Mouse (Mus musculus): Measurements from ENCODE around the gene Hat1. TPM values are rescaled to one million over a fixed set of nuclear protein-coding genes. Genes with fewer than 3 reads are reported as not detected.

The Hat1 gene
- polyA plus RNA-seq, 1 experiment from 2014 or later, result 89.4 TPM

GRCm38 (mm10) chr2:71453161-71453916 is 64.6 kb downstream of the Hat1 start, which contains the start of gene Metap1d:
Metap1d (plus strand) TSS chr2:71453276.
- no peaks in the 10 kb centered on the region for H3K36me3 ChIP-seq
- H3K9ac ChIP-seq, result peak within 1 kb of the TSS; percentile 52
- H3K9me3 ChIP-seq, result no peaks in the 10 kb centered on the region
- H3K4me2 ChIP-seq (replicated peaks), result peak within 1 kb of the TSS; percentile 79
- ATAC-seq (ENCODE audit: low FRiP score, low read depth), result peak; percentile 97
- H3K4me3 ChIP-seq, result peak within 1 kb of the TSS; percentile 61
- no peak within 1 kb of the TSS for H3K27ac ChIP-seq
- no peaks in the 10 kb centered on the region for H3K4me1 ChIP-seq
- no peaks in the 10 kb centered on the region for H3K27me3 ChIP-seq (replicated peaks)
- WGBS, result under 1% methylated on average over 61 of the region's 61 CpGs

- no peak overlapping the region; the same call in 1 of the 2 replicates for H3K9ac ChIP-seq
Observed at GRCm38 (mm10) chr2:71453917-71454260, 65.1 kb downstream of the Hat1 start.

GRCm38 (mm10) chr2:71458624-71459023 is 69.9 kb downstream of the Hat1 start:
- Histone ChIP-seq H3K4me3 (no peak overlapping the region), H3K27ac (no peak overlapping the region), H3K4me2 (replicated peaks) (no peak overlapping the region), H3K9me3 (no peaks in the 10 kb centered on the region), H3K36me3 (no peaks in the 10 kb centered on the region), H3K9ac (no peak overlapping the region), H3K4me1 (no peaks in the 10 kb centered on the region; the same call in 1 of the 2 replicates), H3K27me3 (replicated peaks) (no peaks in the 10 kb centered on the region)
- ATAC-seq (ENCODE audit: low FRiP score, low read depth), result no peak
- WGBS, result 63% methylated on average over 13 of the region's 13 CpGs

More at GRCm38 (mm10) chr2:71453917-71454260, 65.1 kb downstream of the Hat1 start:
- Histone ChIP-seq H3K9me3 (no peaks in the 10 kb centered on the region), H3K4me1 (no peaks in the 10 kb centered on the region; the same call in 1 of the 2 replicates), H3K4me3 (peak overlapping the region; percentile 61), H3K27ac (no peak overlapping the region), H3K36me3 (no peaks in the 10 kb centered on the region), H3K4me2 (replicated peaks) (peak overlapping the region; percentile 79), H3K27me3 (replicated peaks) (no peaks in the 10 kb centered on the region)
- no peak for ATAC-seq (ENCODE audit: low FRiP score, low read depth)
- 47% methylated on average over 4 of the region's 4 CpGs for WGBS

DNA sequence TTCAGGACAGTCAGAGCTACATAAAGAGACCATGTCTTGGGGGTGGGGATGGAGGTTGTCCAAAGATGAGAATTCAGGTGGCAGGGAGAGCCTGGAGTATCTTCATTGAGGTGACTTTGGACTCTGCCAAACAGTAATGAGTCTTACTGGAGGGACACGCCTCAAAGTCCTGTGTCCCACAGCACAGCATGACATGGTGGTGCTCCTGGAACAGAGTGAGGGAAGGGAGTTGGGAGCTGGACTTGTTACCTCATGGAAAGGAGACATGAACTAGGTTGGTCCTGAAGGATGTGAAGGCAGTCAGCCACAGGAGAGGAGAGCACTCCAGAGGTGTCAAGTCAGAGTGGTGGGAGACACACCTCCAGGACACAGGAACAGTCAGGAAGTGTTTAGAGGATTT is 70.9 kb downstream of the Hat1 start:
- H3K4me1 ChIP-seq, result no peaks in the 10 kb centered on the region; the same call in none of the 2 replicates
- H3K9ac ChIP-seq, result no peak overlapping the region
- WGBS, result 88% methylated on average over 1 of the region's 1 CpGs
- H3K4me2 ChIP-seq (replicated peaks), result no peak overlapping the region
- no peaks in the 10 kb centered on the region for H3K27me3 ChIP-seq (replicated peaks)
- H3K36me3 ChIP-seq, result no peaks in the 10 kb centered on the region
- H3K27ac ChIP-seq, result no peak overlapping the region
- H3K9me3 ChIP-seq, result no peaks in the 10 kb centered on the region
- no peak overlapping the region for H3K4me3 ChIP-seq
- no peak for ATAC-seq (ENCODE audit: low FRiP score, low read depth)

DNA sequence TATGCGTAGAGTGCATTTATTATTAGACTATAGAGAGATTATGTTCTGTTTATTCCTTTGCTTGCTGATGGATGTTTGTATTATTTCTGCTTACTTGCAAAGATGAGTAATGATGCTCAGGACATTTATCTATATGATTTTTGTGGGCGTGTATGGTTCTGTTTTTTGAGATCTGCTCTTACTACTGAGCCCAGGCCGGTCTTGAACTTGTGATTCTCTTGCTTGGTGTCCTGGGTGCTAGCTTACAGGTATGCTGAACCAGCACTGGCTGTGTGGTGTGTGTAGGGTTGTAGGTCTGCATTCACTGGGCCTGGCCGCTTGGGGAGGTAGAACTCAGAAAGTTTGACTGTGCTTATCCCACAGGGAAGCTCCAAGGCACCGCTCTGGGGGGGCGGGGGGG is 72.4 kb downstream of the Hat1 start:
- Histone ChIP-seq H3K36me3 (no peaks in the 10 kb centered on the region), H3K9ac (no peak overlapping the region), H3K4me1 (peaks cover 3% of the 10 kb centered on the region), H3K27ac (no peak overlapping the region), H3K4me2 (replicated peaks) (no peak overlapping the region), H3K4me3 (no peak overlapping the region), H3K27me3 (replicated peaks) (no peaks in the 10 kb centered on the region), H3K9me3 (no peaks in the 10 kb centered on the region)
- 69% methylated on average over 6 of the region's 6 CpGs for WGBS
- no peak for ATAC-seq (ENCODE audit: low FRiP score, low read depth)

DNA sequence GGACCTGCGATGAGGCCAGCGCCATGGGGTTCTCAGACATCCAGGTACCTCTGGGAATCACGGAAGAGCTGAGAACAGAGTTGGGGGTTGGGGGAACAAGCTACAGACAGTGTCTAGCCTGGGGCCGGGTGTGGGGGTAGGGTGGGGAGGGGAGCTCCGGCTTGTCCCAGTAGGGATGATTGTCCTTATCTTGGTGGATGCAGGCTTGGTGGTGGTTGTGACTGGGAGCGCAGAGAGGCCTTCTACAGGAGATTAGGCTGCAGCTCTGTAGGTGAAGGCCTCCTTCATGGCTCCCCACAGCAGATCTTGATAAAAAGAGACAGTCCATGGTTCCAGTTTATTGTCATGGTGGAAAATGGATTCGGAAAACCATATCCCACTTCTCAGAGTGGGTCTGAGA is 72.8 kb downstream of the Hat1 start:
- Histone ChIP-seq H3K36me3 (no peaks in the 10 kb centered on the region), H3K27ac (no peak overlapping the region), H3K4me1 (peaks cover 5% of the 10 kb centered on the region), H3K9me3 (no peaks in the 10 kb centered on the region), H3K4me2 (replicated peaks) (no peak overlapping the region), H3K27me3 (replicated peaks) (no peaks in the 10 kb centered on the region), H3K4me3 (no peak overlapping the region), H3K9ac (no peak overlapping the region)
- WGBS, result 71% methylated on average over 7 of the region's 7 CpGs
- no peak for ATAC-seq (ENCODE audit: low FRiP score, low read depth)

DNA sequence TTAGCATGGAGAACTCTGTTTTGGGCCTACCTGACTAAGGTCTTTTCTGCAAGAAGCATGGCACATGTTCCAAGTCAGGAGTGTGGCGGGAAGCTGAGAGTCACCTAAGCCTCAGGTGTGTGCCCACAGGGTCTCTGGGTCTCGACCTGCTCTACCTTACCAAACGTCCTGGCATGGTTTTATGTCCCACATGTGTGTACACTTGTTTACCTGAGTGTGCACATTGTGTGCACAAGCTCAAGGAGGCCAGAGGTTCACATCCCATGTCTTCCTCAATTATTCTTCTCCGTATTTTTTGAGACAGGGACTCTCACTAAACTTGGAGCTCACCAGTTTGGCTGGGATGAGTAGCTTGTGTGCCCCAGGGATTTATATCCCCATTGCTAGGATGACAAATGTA is 73.3 kb downstream of the Hat1 start:
- Histone ChIP-seq H3K4me3 (no peak overlapping the region), H3K4me1 (peaks cover 5% of the 10 kb centered on the region), H3K27ac (no peak overlapping the region), H3K9me3 (no peaks in the 10 kb centered on the region), H3K9ac (no peak overlapping the region), H3K4me2 (replicated peaks) (no peak overlapping the region), H3K36me3 (no peaks in the 10 kb centered on the region), H3K27me3 (replicated peaks) (no peaks in the 10 kb centered on the region)
- no peak for ATAC-seq (ENCODE audit: low FRiP score, low read depth)
- 82% methylated on average over 4 of the region's 4 CpGs for WGBS

DNA sequence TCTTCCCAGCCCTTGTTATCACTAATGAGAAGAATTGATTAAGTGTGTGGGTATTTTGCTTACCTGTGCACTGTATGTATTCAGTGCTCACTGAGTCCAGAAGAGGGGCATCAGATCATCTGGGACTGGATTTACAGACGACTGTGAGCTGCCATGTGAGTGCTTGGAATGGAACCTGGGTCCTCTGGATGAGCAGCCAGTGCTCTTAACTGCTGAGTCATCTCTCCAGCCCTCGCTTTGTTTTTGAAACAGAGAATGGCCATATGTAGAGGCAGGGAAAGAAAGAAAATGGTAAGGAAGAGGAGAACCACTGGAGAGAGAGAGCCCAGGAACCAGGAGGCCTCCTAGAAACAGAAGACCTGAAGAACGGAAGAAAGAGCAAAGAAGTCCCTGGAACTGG is 73.8 kb downstream of the Hat1 start:
- 79% methylated on average over 3 of the region's 3 CpGs for WGBS
- no peak for ATAC-seq (ENCODE audit: low FRiP score, low read depth)
- Histone ChIP-seq H3K9ac (no peak overlapping the region), H3K4me2 (replicated peaks) (no peak overlapping the region), H3K4me1 (peaks cover 5% of the 10 kb centered on the region), H3K4me3 (no peak overlapping the region), H3K9me3 (no peaks in the 10 kb centered on the region), H3K36me3 (no peaks in the 10 kb centered on the region), H3K27me3 (replicated peaks) (no peaks in the 10 kb centered on the region), H3K27ac (no peak overlapping the region)

DNA sequence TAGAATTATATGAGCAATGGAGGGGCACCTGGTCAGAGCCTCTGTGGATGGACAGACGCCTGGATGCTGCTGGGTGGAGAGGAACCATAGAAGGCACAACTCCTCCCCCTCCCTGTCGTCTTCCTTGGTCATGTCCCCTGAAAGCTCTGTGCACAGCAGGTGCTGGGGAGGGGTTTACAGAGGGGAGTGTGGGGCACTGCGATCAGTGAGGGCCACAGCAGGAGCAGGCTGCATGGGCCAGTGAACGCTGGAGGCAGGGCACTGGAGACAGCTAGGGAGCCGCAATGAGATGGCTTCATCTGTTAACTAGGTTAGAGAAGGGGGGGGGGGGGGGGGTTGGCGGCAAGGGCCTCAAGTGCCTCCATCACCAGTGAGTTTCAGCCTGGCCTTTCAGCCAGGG is 77.3 kb downstream of the Hat1 start:
- WGBS, result 9% methylated on average over 6 of the region's 6 CpGs
- Histone ChIP-seq H3K9me3 (no peaks in the 10 kb centered on the region), H3K27ac (no peak overlapping the region), H3K9ac (no peak overlapping the region), H3K4me3 (no peak overlapping the region), H3K27me3 (replicated peaks) (no peaks in the 10 kb centered on the region), H3K36me3 (no peaks in the 10 kb centered on the region), H3K4me2 (replicated peaks) (no peak overlapping the region), H3K4me1 (peaks cover 5% of the 10 kb centered on the region; the same call in 1 of the 2 replicates)
- ATAC-seq (ENCODE audit: low FRiP score, low read depth), result no peak

DNA sequence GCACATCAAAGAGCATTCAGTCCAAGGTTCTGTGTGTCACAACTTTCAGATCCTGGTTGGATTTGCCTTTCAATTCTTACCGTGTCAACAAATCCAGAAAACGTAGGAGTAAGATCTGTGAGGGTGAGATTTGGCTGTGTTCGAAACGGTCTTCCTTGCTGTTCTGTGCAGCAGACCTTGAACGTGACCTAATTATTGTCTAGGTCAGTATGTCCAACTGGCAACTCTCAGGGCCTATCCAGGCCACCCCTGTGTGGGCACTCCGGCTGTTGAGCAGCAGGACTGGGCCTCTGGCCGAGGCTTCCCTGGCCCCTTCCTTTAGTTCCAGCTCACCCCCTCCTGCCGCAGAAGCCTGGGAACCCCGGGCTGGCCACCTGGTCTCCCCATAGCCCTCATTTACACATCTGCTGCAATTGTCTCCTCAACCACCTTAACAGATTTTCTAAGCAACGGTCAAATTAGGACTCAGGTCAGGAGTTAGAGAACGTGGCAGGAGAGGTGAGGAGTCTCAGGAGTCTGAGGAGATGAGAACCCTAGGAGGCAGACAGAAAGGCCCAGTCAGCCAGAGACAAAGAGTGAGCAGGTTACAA is 78.2 kb downstream of the Hat1 start:
- no peak overlapping the region for H3K9ac ChIP-seq
- ATAC-seq (ENCODE audit: low FRiP score, low read depth), result no peak
- 60% methylated on average over 11 of the region's 11 CpGs for WGBS
- no peak overlapping the region for H3K4me2 ChIP-seq (replicated peaks)
- H3K4me1 ChIP-seq, result peaks cover 5% of the 10 kb centered on the region; the same call in 1 of the 2 replicates
- no peaks in the 10 kb centered on the region for H3K9me3 ChIP-seq
- H3K27me3 ChIP-seq (replicated peaks), result no peaks in the 10 kb centered on the region
- H3K27ac ChIP-seq, result no peak overlapping the region
- H3K36me3 ChIP-seq, result no peaks in the 10 kb centered on the region
- no peak overlapping the region for H3K4me3 ChIP-seq

DNA sequence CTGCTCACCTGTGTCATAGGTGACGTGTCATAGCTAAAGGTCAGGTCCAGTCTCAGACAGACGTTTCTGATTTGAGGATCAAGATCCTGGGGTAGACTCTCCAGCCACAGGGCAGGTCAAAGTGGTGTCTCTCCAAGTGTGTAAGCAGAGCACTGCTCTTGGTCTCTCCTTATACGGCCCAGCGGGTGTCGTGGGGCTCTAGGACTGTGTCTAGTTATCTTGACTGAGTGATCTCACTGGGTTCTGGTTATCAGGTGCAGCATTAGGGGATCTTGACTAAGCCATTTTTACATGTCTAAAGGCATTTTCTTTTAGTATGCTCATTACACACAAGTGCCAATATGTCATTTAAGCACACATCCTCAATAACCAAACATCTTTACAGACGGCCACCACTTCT is 82.3 kb downstream of the Hat1 start:
- Histone ChIP-seq H3K27ac (no peak overlapping the region), H3K4me1 (0 out of 2 replicates have a peak, but pooled peaks cover 2% of the 10 kb centered on the region), H3K36me3 (no peaks in the 10 kb centered on the region), H3K9me3 (no peaks in the 10 kb centered on the region), H3K4me2 (replicated peaks) (no peak overlapping the region), H3K27me3 (replicated peaks) (no peaks in the 10 kb centered on the region), H3K9ac (no peak overlapping the region), H3K4me3 (no peak overlapping the region)
- WGBS, result 86% methylated on average over 6 of the region's 6 CpGs
- no peak for ATAC-seq (ENCODE audit: low FRiP score, low read depth)

DNA sequence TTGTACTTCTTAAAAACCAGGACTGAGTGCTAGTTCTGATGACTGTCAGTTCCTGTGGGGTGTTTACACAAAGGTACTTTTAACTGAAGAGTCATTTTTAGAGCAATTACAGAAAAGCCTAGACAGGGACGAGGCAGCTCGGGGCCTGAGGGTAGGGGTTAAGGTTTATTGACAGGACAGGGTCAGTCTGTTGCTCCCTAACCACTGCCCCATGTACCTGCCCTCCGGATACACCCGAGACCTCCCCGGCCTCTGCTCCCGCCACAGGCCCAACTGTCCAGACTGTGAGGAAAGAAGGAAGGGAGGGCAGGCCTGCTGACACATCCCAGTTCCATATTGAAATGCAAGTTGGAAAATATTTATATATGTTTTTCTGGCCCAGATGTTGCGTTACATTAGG is 85.1 kb downstream of the Hat1 start:
- no peak for ATAC-seq (ENCODE audit: low FRiP score, low read depth)
- H3K4me3 ChIP-seq, result no peak overlapping the region
- no peak overlapping the region for H3K9ac ChIP-seq
- no peaks in the 10 kb centered on the region for H3K36me3 ChIP-seq
- no peak overlapping the region for H3K4me2 ChIP-seq (replicated peaks)
- WGBS, result 68% methylated on average over 7 of the region's 7 CpGs
- no peak overlapping the region for H3K27ac ChIP-seq
- H3K27me3 ChIP-seq (replicated peaks), result no peaks in the 10 kb centered on the region
- no peaks in the 10 kb centered on the region for H3K4me1 ChIP-seq
- no peaks in the 10 kb centered on the region for H3K9me3 ChIP-seq

- Histone ChIP-seq H3K9me3 (no peaks in the 10 kb centered on the region), H3K9ac (no peak overlapping the region)
- WGBS, result 53% methylated on average over 7 of the region's 7 CpGs
Observed at GRCm38 (mm10) chr2:71474345-71474744, 85.6 kb downstream of the Hat1 start.

More at GRCm38 (mm10) chr2:71474345-71474744, 85.6 kb downstream of the Hat1 start:
- Histone ChIP-seq H3K27ac (no peak overlapping the region), H3K4me1 (no peaks in the 10 kb centered on the region), H3K27me3 (replicated peaks) (no peaks in the 10 kb centered on the region), H3K36me3 (no peaks in the 10 kb centered on the region), H3K4me3 (no peak overlapping the region), H3K4me2 (replicated peaks) (no peak overlapping the region)
- ATAC-seq (ENCODE audit: low FRiP score, low read depth), result no peak
